Mouse (Mus musculus) bone marrow, adult 2 months (tissue): Measurements from ENCODE around the gene Zfp296.

Source experiments
- CTCF ChIP-seq: fragments of 200-500 bp; IDR thresholded peaks from 2 replicates; pipeline ENCODE4 v1.5.1; 2011; ENCODE audit warnings: low read length, control low read depth; ENCODE audit not compliant: control insufficient read depth, insufficient read depth
- POLR2A ChIP-seq: fragments of 200-500 bp; IDR thresholded peaks from 2 replicates; pipeline ENCODE4 v1.6.1; 2011; ENCODE audit warnings: low read depth, mild to moderate bottlenecking, control low read depth, low read length, borderline replicate concordance; ENCODE audit not compliant: control insufficient read depth

DNA sequence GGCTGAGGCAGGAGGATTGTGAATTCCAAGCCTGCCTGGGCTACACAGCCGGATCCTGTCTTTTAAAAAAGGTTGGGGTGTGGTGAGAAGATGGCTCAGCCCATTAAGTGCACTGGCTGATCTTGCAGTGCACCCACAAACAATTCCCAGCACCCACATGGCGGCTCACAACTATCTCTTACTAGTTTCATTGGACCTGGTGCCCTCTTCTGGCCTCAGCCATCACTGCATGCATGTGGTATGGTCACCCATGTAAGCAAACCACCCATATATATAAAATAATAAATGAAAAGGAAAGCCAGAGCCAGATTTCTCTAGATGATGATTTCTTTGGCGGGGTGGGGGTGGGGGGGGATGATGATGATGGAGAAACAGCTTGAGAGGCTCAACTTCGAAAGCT is 12.6 kb upstream of the Zfp296 start:
- TF ChIP-seq POLR2A (no peak), CTCF (peak; percentile 35; the same call in 1 of the 2 replicates)
